In genomic region chr9:59664664-59665256, GRCm38 (mm10) we compare ENCODE assay signal across 12 mouse cellular contexts. TPM values are rescaled to one million over a fixed set of nuclear protein-coding genes. Genes with fewer than 3 reads are reported as not detected.
DNase-seq lines count a peak whose midpoint lies in the region; ATAC-seq and TF ChIP-seq lines count a peak whose summit lies in the region.
"Had no signal": no experiment of that assay in that cellular context is flagged by ENCODE, and none has a peak within 500 bp of the region (broad histone marks: within the 10 kb centered on the region; RNA-seq: fewer than 3 reads in every experiment).

No protein-coding gene starts in this region.

- 67% methylated on average over 4 of the region's 4 CpGs for WGBS in liver, adult 2 months
- 83% methylated on average over 4 of the region's 4 CpGs for WGBS in liver, embryonic 12.5 days (ENCODE audit: insufficient replicate concordance)
- 81% methylated on average over 4 of the region's 4 CpGs for WGBS in liver, postnatal 0 days (ENCODE audit: insufficient replicate concordance)

- H3K9me3 ChIP-seq in liver, embryonic 12.5 days (replicated peaks), result no peaks in the 10 kb centered on the region
- no peaks in the 10 kb centered on the region for H3K9me3 ChIP-seq in liver, postnatal 0 days (ENCODE audit: low read length)
- H3K9me3 ChIP-seq: embryonic facial prominence, embryonic 15.5 days; hindbrain, embryonic 15.5 days had no signal

- intact Hi-C loops in heart, postnatal 10 days (cut with DNase I), result no loop called here

- no peak for TF ChIP-seq EP300 in liver, postnatal 0 days (IDR thresholded peaks at IDR 0.05; ENCODE audit: low read depth)

- H3K27ac ChIP-seq in liver, adult 2 months (replicated peaks; ENCODE audit: insufficient read depth, low read depth, low read length), result no peak overlapping the region
- no peak overlapping the region for H3K27ac ChIP-seq in liver, embryonic 12.5 days
- no peak overlapping the region for H3K27ac ChIP-seq in liver, postnatal 0 days (ENCODE audit: low read depth)
- H3K27ac ChIP-seq: embryonic facial prominence, embryonic 15.5 days; hindbrain, embryonic 15.5 days had no signal

- H3K9ac ChIP-seq in liver, adult 2 months (ENCODE audit: low read depth, low read length), result no peak overlapping the region
- no peak overlapping the region for H3K9ac ChIP-seq in liver, embryonic 12.5 days
- no peak overlapping the region for H3K9ac ChIP-seq in liver, postnatal 0 days (replicated peaks)
- H3K9ac ChIP-seq: embryonic facial prominence, embryonic 15.5 days; hindbrain, embryonic 15.5 days had no signal

- H3K4me2 ChIP-seq in liver, embryonic 12.5 days, result no peak overlapping the region
- H3K4me2 ChIP-seq in liver, postnatal 0 days (ENCODE audit: low read depth, low read length), result no peak overlapping the region
- H3K4me2 ChIP-seq: embryonic facial prominence, embryonic 15.5 days; hindbrain, embryonic 15.5 days had no signal

- no peaks in the 10 kb centered on the region; the same call in 1 of the 2 replicates for H3K4me1 ChIP-seq in liver, adult 2 months (ENCODE audit: control insufficient read depth, insufficient read depth, low read length)
- peaks cover 36% of the 10 kb centered on the region for H3K4me1 ChIP-seq in liver, embryonic 12.5 days
- peaks cover 8% of the 10 kb centered on the region; the same call in 1 of the 2 replicates for H3K4me1 ChIP-seq in liver, postnatal 0 days (ENCODE audit: insufficient read depth)

- ATAC-seq in liver, embryonic 12.5 days, result no peak
- no peak for ATAC-seq in liver, postnatal 0 days

- no peak for TF ChIP-seq POLR2A in liver, adult 2 months (IDR thresholded peaks at IDR 0.05; ENCODE audit: extremely low read depth, insufficient read depth, low read length)

- H3K79me2 ChIP-seq in liver, adult 2 months (ENCODE audit: control insufficient read depth, insufficient read depth, low read length), result no peaks in the 10 kb centered on the region

- no peak overlapping the region for H3K4me3 ChIP-seq in liver, adult 2 months (ENCODE audit: insufficient read depth, low read depth, low read length)
- H3K4me3 ChIP-seq in liver, embryonic 12.5 days, result no peak overlapping the region
- no peak overlapping the region for H3K4me3 ChIP-seq in liver, postnatal 0 days (ENCODE audit: low read depth, low read length)
- H3K4me3 ChIP-seq: embryonic facial prominence, embryonic 15.5 days; hindbrain, embryonic 15.5 days had no signal

- peaks cover 10% of the 10 kb centered on the region; the same call in 1 of the 2 replicates for H3K27me3 ChIP-seq in liver, adult 2 months (ENCODE audit: control insufficient read depth, insufficient read depth, low read length)
- H3K27me3 ChIP-seq in liver, embryonic 12.5 days (replicated peaks), result peaks cover 13% of the 10 kb centered on the region
- H3K27me3 ChIP-seq in liver, postnatal 0 days (ENCODE audit: insufficient read depth, low read length), result peaks cover 78% of the 10 kb centered on the region
- H3K27me3 ChIP-seq: embryonic facial prominence, embryonic 15.5 days; hindbrain, embryonic 15.5 days had no signal

- H3K36me3 ChIP-seq in liver, adult 2 months (ENCODE audit: control insufficient read depth, insufficient read depth, low read length), result no peaks in the 10 kb centered on the region
- peaks cover 78% of the 10 kb centered on the region for H3K36me3 ChIP-seq in liver, embryonic 12.5 days
- peaks cover 35% of the 10 kb centered on the region for H3K36me3 ChIP-seq in liver, postnatal 0 days (replicated peaks; ENCODE audit: insufficient read depth, low read length)

- TF ChIP-seq CTCF in liver, adult 2 months (IDR thresholded peaks at IDR 0.05; ENCODE audit: low read depth, low read length), result no peak
- TF ChIP-seq CTCF in liver, postnatal 0 days (IDR thresholded peaks at IDR 0.05; ENCODE audit: low read depth), result no peak

- peak; percentile 85 for DNase-seq in heart, adult 11 months
- no peak for DNase-seq in heart, postnatal 10 days
- DNase-seq in liver, adult 2 months (ENCODE audit: extremely low read depth, low read depth, low spot score), result peak; percentile 40
- peak; percentile 50 for DNase-seq in fat pad, adult 2 months (ENCODE audit: extremely low read depth, low read depth, low spot score)
- peak; percentile 74 for DNase-seq in lung, postnatal 25 days (ENCODE audit: low spot score)
- no peak for DNase-seq in right cerebral cortex, postnatal 10 days (ENCODE audit: low spot score in 2 of 2)
- no peak for DNase-seq in liver, postnatal 0 days
- DNase-seq: cerebellum, postnatal 14 days; thymus, postnatal 4 days had no signal

RNA-seq across cellular contexts. Expression of gene Pkm, which starts 8.6 kb away (rescaled TPM):
- total RNA-seq in heart, postnatal 10 days (2021), result 1,000 to 10,000 TPM; 1,252 to 1,287 TPM
- 23.4 and 33.4 TPM in 2 replicates for total RNA-seq in liver, adult 2 months (2014; rRNA removed)
- polyA plus RNA-seq in liver, adult 2 months (2012; rRNA removed), result 18.5 and 22.7 TPM in 2 replicates
- polyA plus RNA-seq in liver, embryonic 12.5 days (2016; fragmentation: Nextera tagmentation; extraction: Ambion mirVana), result 439 and 489 TPM in 2 replicates
- 108 and 117 TPM in 2 replicates for polyA plus RNA-seq in liver, postnatal 0 days (2015; fragmentation: Nextera tagmentation; extraction: Ambion mirVana)

RNA-seq across cellular contexts. Expression of gene Gramd2, which starts 15.2 kb away (rescaled TPM):
- total RNA-seq in heart, postnatal 10 days (2021), result under 1 TPM in 1 of 2 experiments, not detected in 1; 0.26 TPM
- total RNA-seq in liver, adult 2 months (2014; rRNA removed), result not detected in 2 replicates
- 0.06 and 0.22 TPM in 2 replicates for polyA plus RNA-seq in liver, adult 2 months (2012; rRNA removed)
- 0.04 and 0.07 TPM in 2 replicates for polyA plus RNA-seq in liver, embryonic 12.5 days (2016; fragmentation: Nextera tagmentation; extraction: Ambion mirVana)
- 0.21 and 0.22 TPM in 2 replicates for polyA plus RNA-seq in liver, postnatal 0 days (2015; fragmentation: Nextera tagmentation; extraction: Ambion mirVana)

RNA-seq across cellular contexts. Expression of gene Parp6, which starts 47.7 kb away (rescaled TPM):
- 10 to 100 TPM; 15.6 to 19.3 TPM for total RNA-seq in heart, postnatal 10 days (2021)
- 11.2 and 13.7 TPM in 2 replicates for total RNA-seq in liver, adult 2 months (2014; rRNA removed)
- 7.9 and 8.9 TPM in 2 replicates for polyA plus RNA-seq in liver, adult 2 months (2012; rRNA removed)
- 6.4 and 7.5 TPM in 2 replicates for polyA plus RNA-seq in liver, embryonic 12.5 days (2016; fragmentation: Nextera tagmentation; extraction: Ambion mirVana)
- polyA plus RNA-seq in liver, postnatal 0 days (2015; fragmentation: Nextera tagmentation; extraction: Ambion mirVana), result 3.0 and 3.5 TPM in 2 replicates

Comparison
In these comparisons a context has a peak if more than half of its experiments do, and no peak if none do; other contexts are left out.
1. DNase-seq: peak in heart, adult 11 months (single experiment), liver, adult 2 months (single experiment), fat pad, adult 2 months (single experiment) and lung, postnatal 25 days (single experiment); none in heart, postnatal 10 days (0 of 2), right cerebral cortex, postnatal 10 days (0 of 2) and liver, postnatal 0 days (single experiment).